Mouse (Mus musculus) kidney, adult 2 months (tissue): ENCODE results near the gene Grpel1. TPM values are rescaled to one million over a fixed set of nuclear protein-coding genes. Genes with fewer than 3 reads are reported as not detected.
A peak's percentile ranks its signal among the peaks of the same experiment; 100 is the strongest.

Source experiments
- DNase-seq: peaks from one replicate; pipeline ENCODE4 v3.0.0; 2021
- H3K27ac ChIP-seq: fragments of 200-500 bp; 2 replicates; pipeline ENCODE4 v1.5.1; 2012; ENCODE audit warnings: low read depth, low read length, control low read depth, inconsistent platforms; ENCODE audit not compliant: insufficient read depth
- H3K27me3 ChIP-seq: fragments of 200-500 bp; replicated peaks from 2 replicates; pipeline ENCODE4 v1.6.1; 2012; ENCODE audit warnings: mild to moderate bottlenecking, moderate library complexity, low read length, inconsistent platforms; ENCODE audit not compliant: control insufficient read depth, insufficient read depth
- H3K36me3 ChIP-seq: fragments of 200-500 bp; 2 replicates; pipeline ENCODE4 v1.6.1; 2012; ENCODE audit warnings: mild to moderate bottlenecking, moderate library complexity, low read length, inconsistent platforms; ENCODE audit not compliant: control insufficient read depth, insufficient read depth
- H3K4me1 ChIP-seq: fragments of 200-500 bp; 2 replicates; pipeline ENCODE4 v1.6.1; 2011; ENCODE audit warnings: low read length; ENCODE audit not compliant: control insufficient read depth, insufficient read depth
- H3K4me3 ChIP-seq: fragments of 200-500 bp; 2 replicates; pipeline ENCODE4 v1.5.1; 2011; ENCODE audit warnings: mild to moderate bottlenecking, low read depth, low read length, control low read depth; ENCODE audit not compliant: insufficient read depth
- CTCF ChIP-seq: fragments of 200-500 bp; conservative IDR thresholded peaks from 2 replicates; pipeline ENCODE4 v1.5.1; 2011; ENCODE audit warnings: low read depth, mild to moderate bottlenecking, control low read depth, low read length, moderate library complexity, mixed read lengths; ENCODE audit not compliant: insufficient read depth, insufficient read length
- POLR2A ChIP-seq: fragments of 200-500 bp; IDR thresholded peaks from one replicate; pipeline ENCODE4 v1.6.1; 2011; ENCODE audit warnings: low read depth, low read length, control low read depth
- WGBS: fragments of 180-500 bp; shearing (Covaris S2); methylation state at CpG from one replicate; pipeline ENCODE4 v1.1.7; 2018; 5-methylcytosine and 5-hydroxymethylcytosine counted together
- polyA plus RNA-seq: library from polyadenylated mRNA; depleted of rRNA; stranded (reverse); fragments of >200 nt; gene quantifications from 2 replicates; pipeline ENCODE4 v1.2.3, GENCODE M21; 2012

The Grpel1 gene
- polyA plus RNA-seq, 1 experiment, result 38.4 TPM

DNA sequence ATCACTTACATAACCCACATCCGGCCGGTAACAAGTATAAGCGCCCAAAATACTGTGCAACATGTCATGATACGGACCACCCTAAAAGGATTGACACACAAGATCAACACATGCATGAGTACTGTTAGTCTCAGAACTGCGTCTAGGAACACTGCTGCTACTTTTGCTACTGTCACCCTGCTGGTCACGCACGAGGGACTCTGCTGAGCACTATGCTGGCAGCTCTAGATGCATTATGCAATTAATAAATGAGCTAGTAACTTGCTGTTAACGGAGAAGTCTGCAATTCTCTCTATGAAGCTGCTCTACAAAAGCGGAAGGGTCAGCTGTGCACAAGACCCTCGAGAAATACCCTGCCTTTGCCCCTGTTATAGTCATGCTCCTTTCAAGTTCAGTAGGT, 43.6 kb downstream of the Grpel1 start:
- Histone ChIP-seq H3K4me1 (peaks cover 9% of the 10 kb centered on the region; the same call in 1 of the 2 replicates), H3K27ac (peak overlapping the region; percentile 53; the same call in 1 of the 2 replicates), H3K4me3 (no peak overlapping the region), H3K27me3 (no peaks in the 10 kb centered on the region), H3K36me3 (peaks cover 7% of the 10 kb centered on the region; the same call in 1 of the 2 replicates)
- peak; percentile 72 for DNase-seq
- no peak for TF ChIP-seq CTCF
- TF ChIP-seq POLR2A, result no peak
- WGBS, result 52% methylated on average over 10 of the region's 10 CpGs

DNA sequence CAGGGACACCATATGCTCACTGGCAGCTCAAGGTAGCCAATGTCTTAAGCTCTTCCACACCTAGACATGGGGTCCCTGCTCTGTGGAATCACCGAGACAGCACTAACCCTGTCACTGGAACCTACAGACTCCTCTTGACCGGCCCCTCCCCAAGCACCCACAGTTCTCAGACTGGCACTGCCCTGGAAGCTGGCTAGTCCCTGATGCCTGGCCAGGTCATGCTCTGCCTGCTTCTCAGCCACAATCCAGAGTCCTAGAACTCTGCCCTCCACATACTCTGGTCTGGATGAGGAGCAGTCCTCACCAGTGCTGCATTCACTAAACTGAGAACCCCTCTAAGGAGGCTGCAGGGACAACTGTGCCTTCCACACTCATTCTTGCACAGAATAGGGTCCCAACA, 46.2 kb downstream of the Grpel1 start:
- peaks cover 9% of the 10 kb centered on the region; the same call in 1 of the 2 replicates for H3K4me1 ChIP-seq
- WGBS, result 83% methylated on average over 2 of the region's 2 CpGs
- no peaks in the 10 kb centered on the region for H3K27me3 ChIP-seq
- peaks cover 2% of the 10 kb centered on the region; the same call in 1 of the 2 replicates for H3K36me3 ChIP-seq
- no peak overlapping the region for H3K27ac ChIP-seq
- H3K4me3 ChIP-seq, result no peak overlapping the region
- DNase-seq, result peak; percentile 55
- TF ChIP-seq CTCF (no peak), POLR2A (no peak)

DNA sequence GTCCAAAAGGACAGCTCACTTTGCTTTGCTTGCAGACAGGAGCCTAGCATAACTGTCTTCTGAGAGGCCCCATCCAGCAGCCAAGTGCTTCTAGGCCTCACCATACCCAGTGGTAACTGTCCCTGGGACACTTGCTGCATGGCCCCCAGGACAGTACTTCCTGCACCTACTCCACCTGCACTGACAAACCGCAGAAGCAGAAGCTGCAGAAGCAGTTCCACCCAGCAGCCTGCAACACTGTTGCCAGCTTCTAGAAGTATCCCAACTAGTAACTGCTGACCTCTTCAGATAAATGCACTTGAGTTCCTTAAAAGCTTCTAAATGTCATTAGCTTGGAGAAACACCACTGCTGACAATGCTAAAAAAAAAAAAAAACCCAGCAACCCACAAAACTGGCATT, 50.3 kb downstream of the Grpel1 start:
- WGBS, result 74% methylated on average over 1 of the region's 1 CpGs

DNA sequence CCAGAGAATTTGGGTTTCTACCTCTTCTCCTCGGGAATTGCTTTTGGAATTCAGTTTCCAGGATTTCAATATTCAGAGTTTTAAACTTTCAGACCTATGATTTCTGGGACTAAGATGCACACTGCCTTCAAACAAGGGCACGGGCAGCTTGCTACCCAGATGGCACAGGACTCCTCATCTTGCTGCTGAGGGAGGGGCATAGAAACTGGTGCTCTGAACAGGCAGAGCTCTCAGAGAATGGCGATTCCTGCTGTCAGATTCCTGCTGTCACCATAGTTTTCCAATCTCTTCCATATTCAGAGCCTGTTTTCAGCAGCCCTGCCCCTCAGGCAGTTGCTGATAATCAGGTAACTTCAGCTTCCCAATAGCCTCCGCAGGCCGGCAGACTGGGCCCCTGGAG, 50.8 kb downstream of the Grpel1 start:
- TF ChIP-seq POLR2A (no peak), CTCF (no peak)
- Histone ChIP-seq H3K4me3 (no peak overlapping the region), H3K36me3 (no peaks in the 10 kb centered on the region; the same call in 1 of the 2 replicates), H3K4me1 (no peaks in the 10 kb centered on the region), H3K27me3 (no peaks in the 10 kb centered on the region), H3K27ac (no peak overlapping the region)
- 83% methylated on average over 5 of the region's 5 CpGs for WGBS
- no peak for DNase-seq

More for the DNA sequence above, 50.3 kb downstream of the Grpel1 start:
- no peak for DNase-seq
- Histone ChIP-seq H3K4me3 (no peak overlapping the region), H3K4me1 (no peaks in the 10 kb centered on the region), H3K27me3 (no peaks in the 10 kb centered on the region), H3K27ac (no peak overlapping the region), H3K36me3 (no peaks in the 10 kb centered on the region; the same call in 1 of the 2 replicates)
- TF ChIP-seq CTCF, result no peak

DNA sequence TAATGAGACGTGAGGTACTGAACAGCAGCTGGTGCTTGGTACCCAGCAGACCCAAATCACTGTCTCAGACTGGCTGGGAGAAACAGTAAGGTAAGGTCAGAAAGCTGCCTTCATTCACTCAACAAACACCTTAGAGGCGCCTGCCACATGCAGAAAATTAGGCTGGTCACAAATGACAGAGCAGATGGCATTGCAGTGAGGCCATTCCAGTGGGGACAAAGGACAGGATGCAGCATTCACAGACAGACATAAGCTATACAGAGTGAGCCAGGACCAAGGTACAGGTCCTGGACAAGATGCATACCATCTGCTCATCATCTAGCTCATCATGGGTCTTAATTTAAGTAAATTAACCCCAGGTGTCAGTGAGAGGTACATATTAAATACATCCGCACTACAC, 52.8 kb downstream of the Grpel1 start:
- TF ChIP-seq CTCF, result no peak
- TF ChIP-seq POLR2A, result no peak
- WGBS, result 80% methylated on average over 3 of the region's 3 CpGs
- H3K4me3 ChIP-seq, result no peak overlapping the region
- DNase-seq, result no peak
- no peaks in the 10 kb centered on the region for H3K4me1 ChIP-seq
- no peaks in the 10 kb centered on the region; the same call in 1 of the 2 replicates for H3K36me3 ChIP-seq
- no peak overlapping the region for H3K27ac ChIP-seq
- no peaks in the 10 kb centered on the region for H3K27me3 ChIP-seq

DNA sequence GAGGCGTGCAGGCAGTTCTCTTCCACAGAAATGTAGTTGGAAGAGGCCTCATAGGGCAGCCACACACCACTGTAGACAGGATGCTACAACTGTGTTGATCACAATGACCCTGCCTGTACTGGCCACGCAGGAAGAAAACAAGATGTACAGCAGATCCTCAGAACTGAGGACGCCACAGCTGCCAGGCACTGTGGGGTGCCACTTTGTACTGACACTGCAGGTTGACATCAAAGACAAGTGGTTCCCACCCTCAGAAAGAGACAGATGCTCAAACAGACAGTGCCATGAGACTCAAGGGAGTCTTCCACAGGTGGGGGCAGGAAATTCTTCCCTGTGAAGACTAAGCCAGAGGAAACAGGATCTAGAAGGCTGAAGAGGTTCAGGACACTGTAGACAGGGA, 55.0 kb downstream of the Grpel1 start:
- Histone ChIP-seq H3K4me1 (no peaks in the 10 kb centered on the region), H3K27ac (no peak overlapping the region), H3K27me3 (no peaks in the 10 kb centered on the region), H3K4me3 (no peak overlapping the region), H3K36me3 (no peaks in the 10 kb centered on the region; the same call in 1 of the 2 replicates)
- TF ChIP-seq POLR2A, result no peak
- TF ChIP-seq CTCF, result no peak
- DNase-seq, result no peak
- WGBS, result 84% methylated on average over 3 of the region's 3 CpGs

DNA sequence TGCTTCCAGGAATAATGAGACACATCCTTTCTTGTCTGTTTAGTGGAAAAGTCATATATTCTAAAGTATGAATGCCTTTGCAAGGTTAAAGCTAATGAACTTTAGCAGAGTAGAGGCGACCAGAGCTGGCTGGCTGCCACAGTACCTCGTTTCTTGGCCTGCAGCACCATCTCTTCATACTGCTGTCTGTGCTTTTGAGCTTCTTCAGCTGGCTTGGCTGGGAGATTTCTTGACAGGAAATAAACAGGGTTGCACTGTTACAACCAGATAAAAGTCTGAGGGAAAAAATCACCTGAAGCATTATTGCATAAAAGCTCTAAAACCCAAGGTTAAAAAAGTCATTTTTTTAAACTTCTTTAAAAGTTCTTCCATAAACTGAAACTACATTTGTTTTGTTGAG, 58.0 kb downstream of the Grpel1 start:
- no peaks in the 10 kb centered on the region for H3K27me3 ChIP-seq
- no peaks in the 10 kb centered on the region; the same call in 1 of the 2 replicates for H3K36me3 ChIP-seq
- no peak overlapping the region for H3K27ac ChIP-seq
- no peak overlapping the region for H3K4me3 ChIP-seq
- 4% methylated on average over 2 of the region's 2 CpGs for WGBS
- peak; percentile 68 for DNase-seq
- TF ChIP-seq CTCF (no peak), POLR2A (no peak)
- H3K4me1 ChIP-seq, result peaks cover 9% of the 10 kb centered on the region; the same call in 1 of the 2 replicates
